Mouse (Mus musculus) layer of hippocampus, adult 9-10 months (tissue): ENCODE results near the gene Scg5.

Experiments used
- DNase-seq: peaks from one replicate; pipeline ENCODE4 v3.0.0; 2022; ENCODE audit warnings: low spot score

The Scg5 gene

GRCm38 (mm10) chr2:113828943-113829882 lies at the start of gene Scg5:
Gene Scg5 (minus strand): TSS chr2:113829121.
- DNase-seq, result no peak

GRCm38 (mm10) chr2:113870115-113870514 lies 41.2 kb upstream of the Scg5 start:
- no peak for DNase-seq

GRCm38 (mm10) chr2:113868404-113868803 lies 39.5 kb upstream of the Scg5 start:
- no peak for DNase-seq

GRCm38 (mm10) chr2:113866155-113866554 lies 37.2 kb upstream of the Scg5 start:
- peak; percentile 41 for DNase-seq

GRCm38 (mm10) chr2:113849141-113849540 lies 20.2 kb upstream of the Scg5 start:
- DNase-seq, result no peak

GRCm38 (mm10) chr2:113848245-113849121 lies 19.6 kb upstream of the Scg5 start, which contains the start of gene Arhgap11a:
Gene Arhgap11a (minus strand): TSS chr2:113848661.
- peak; percentile 96 for DNase-seq

- no peak for DNase-seq
Observed at GRCm38 (mm10) chr2:113847678-113848244, 18.8 kb upstream of the Scg5 start.

- DNase-seq, result no peak
Observed at GRCm38 (mm10) chr2:113845081-113845480, 16.2 kb upstream of the Scg5 start.

- DNase-seq, result no peak
Observed at GRCm38 (mm10) chr2:113841656-113842437, 12.9 kb upstream of the Scg5 start.

- no peak for DNase-seq
Observed at GRCm38 (mm10) chr2:113839488-113839887, 10.6 kb upstream of the Scg5 start.

GRCm38 (mm10) chr2:113835219-113835618 lies 6.3 kb upstream of the Scg5 start:
- DNase-seq, result no peak

GRCm38 (mm10) chr2:113828086-113828942 lies 607 bp downstream of the Scg5 start:
- DNase-seq, result no peak

- DNase-seq, result no peak
Observed at GRCm38 (mm10) chr2:113823909-113824308, 5.0 kb downstream of the Scg5 start.

- no peak for DNase-seq
Observed at GRCm38 (mm10) chr2:113822367-113822766, 6.6 kb downstream of the Scg5 start.

- no peak for DNase-seq
Observed at GRCm38 (mm10) chr2:113821176-113821734, 7.7 kb downstream of the Scg5 start.

GRCm38 (mm10) chr2:113820117-113820516 lies 8.8 kb downstream of the Scg5 start:
- DNase-seq, result no peak

- no peak for DNase-seq
Observed at GRCm38 (mm10) chr2:113817681-113818606, 11.0 kb downstream of the Scg5 start.

- DNase-seq, result no peak
Observed at GRCm38 (mm10) chr2:113807640-113808039, 21.3 kb downstream of the Scg5 start.
